Mouse (Mus musculus): ENCODE measurements around the gene Pdpk1. TPM values are rescaled to one million over a fixed set of nuclear protein-coding genes. Genes with fewer than 3 reads are reported as not detected.

The Pdpk1 gene
- polyA plus RNA-seq, 1 experiment from 2014 or later, result 38.6 TPM

DNA sequence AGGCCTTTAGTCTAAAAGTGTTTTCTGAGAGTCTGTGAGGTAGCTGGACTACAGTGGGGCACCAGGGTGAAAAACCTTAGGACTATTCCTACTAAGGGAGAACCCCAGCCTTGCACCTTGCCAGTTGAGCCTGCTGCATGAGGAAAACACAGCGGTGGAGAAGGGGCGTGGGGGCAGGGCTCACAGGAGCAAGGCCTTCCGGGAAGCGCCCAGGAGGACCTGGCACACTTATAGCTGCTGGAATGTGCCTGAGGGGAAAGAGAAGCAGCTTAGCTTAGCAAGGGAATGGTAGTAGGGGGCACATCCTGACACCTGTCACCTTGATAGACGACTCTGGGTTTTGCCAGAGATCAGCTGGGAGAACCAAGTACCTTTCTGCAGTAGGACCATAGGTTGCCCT lies 10.7 kb upstream of the Pdpk1 start:
- no peak overlapping the region for H3K27ac ChIP-seq
- peaks cover 34% of the 10 kb centered on the region for H3K36me3 ChIP-seq
- ATAC-seq (ENCODE audit: insufficient number of reproducible peaks, low FRiP score, low TSS enrichment, low read depth), result no peak
- peaks cover 24% of the 10 kb centered on the region for H3K4me1 ChIP-seq
- 70% methylated on average over 5 of the region's 5 CpGs for WGBS
- no peak overlapping the region for H3K4me3 ChIP-seq
- no peaks in the 10 kb centered on the region for H3K9me3 ChIP-seq
- H3K27me3 ChIP-seq, result no peaks in the 10 kb centered on the region
- no peak overlapping the region for H3K4me2 ChIP-seq
- no peak overlapping the region for H3K9ac ChIP-seq

DNA sequence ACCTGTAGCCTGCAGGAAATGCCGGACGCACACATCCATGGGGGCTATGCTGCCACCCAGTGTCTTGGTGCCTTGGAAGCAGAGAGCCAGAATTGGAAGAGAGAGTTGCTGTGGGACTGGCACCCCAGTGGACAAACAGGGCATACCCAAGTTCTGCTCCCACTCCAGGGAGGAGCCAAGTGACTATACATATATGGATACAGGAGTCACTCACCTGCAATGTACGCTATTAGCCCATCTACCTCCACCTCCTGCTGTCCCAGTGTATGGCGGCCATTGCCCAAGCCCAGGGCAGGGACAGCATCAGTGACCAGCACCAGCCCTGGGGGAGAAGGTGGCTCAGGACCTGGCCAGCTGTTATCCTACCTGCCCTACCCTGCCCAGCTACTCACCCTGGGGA lies 6.8 kb upstream of the Pdpk1 start:
- no peak for ATAC-seq (ENCODE audit: insufficient number of reproducible peaks, low FRiP score, low TSS enrichment, low read depth)
- no peaks in the 10 kb centered on the region for H3K9me3 ChIP-seq
- no peaks in the 10 kb centered on the region for H3K27me3 ChIP-seq
- H3K36me3 ChIP-seq, result peaks cover 25% of the 10 kb centered on the region
- H3K9ac ChIP-seq, result no peak overlapping the region
- no peak overlapping the region for H3K4me2 ChIP-seq
- H3K4me1 ChIP-seq, result peaks cover 5% of the 10 kb centered on the region
- WGBS, result 94% methylated on average over 4 of the region's 4 CpGs
- H3K4me3 ChIP-seq, result no peak overlapping the region
- no peak overlapping the region for H3K27ac ChIP-seq

DNA sequence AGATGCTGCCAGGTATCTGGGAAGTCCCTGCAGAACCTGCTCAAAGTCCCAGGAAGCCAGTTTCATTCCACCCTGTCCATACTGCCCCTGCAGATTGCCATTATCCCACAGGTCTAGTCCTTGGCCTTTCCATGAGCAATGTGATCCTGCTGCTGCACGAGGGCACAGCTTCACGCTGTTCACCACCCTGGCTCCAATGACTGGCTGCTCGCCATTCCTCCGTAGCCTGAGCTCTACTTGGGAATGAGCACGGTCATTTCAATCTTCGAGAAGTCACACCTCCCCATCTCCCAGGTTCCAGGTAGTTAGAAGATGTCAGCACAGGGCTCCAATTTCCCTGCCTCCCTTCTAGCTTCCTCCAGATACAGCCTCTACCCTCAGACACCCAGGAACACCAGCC lies 6.4 kb upstream of the Pdpk1 start:
- H3K4me2 ChIP-seq, result no peak overlapping the region
- H3K27me3 ChIP-seq, result no peaks in the 10 kb centered on the region
- H3K27ac ChIP-seq, result no peak overlapping the region
- H3K36me3 ChIP-seq, result peaks cover 25% of the 10 kb centered on the region
- WGBS, result 96% methylated on average over 6 of the region's 6 CpGs
- H3K4me3 ChIP-seq, result no peak overlapping the region
- ATAC-seq (ENCODE audit: insufficient number of reproducible peaks, low FRiP score, low TSS enrichment, low read depth), result no peak
- H3K4me1 ChIP-seq, result peaks cover 6% of the 10 kb centered on the region
- no peaks in the 10 kb centered on the region for H3K9me3 ChIP-seq
- H3K9ac ChIP-seq, result no peak overlapping the region

GRCm38 (mm10) chr17:24156394-24156793 lies 5.7 kb upstream of the Pdpk1 start:
- no peak for ATAC-seq (ENCODE audit: insufficient number of reproducible peaks, low FRiP score, low TSS enrichment, low read depth)
- no peak overlapping the region for H3K27ac ChIP-seq
- no peaks in the 10 kb centered on the region for H3K9me3 ChIP-seq
- H3K4me2 ChIP-seq, result no peak overlapping the region
- 82% methylated on average over 3 of the region's 3 CpGs for WGBS
- no peak overlapping the region for H3K4me3 ChIP-seq
- peaks cover 12% of the 10 kb centered on the region for H3K4me1 ChIP-seq
- H3K36me3 ChIP-seq, result peaks cover 25% of the 10 kb centered on the region
- no peak overlapping the region for H3K9ac ChIP-seq
- H3K27me3 ChIP-seq, result no peaks in the 10 kb centered on the region

DNA sequence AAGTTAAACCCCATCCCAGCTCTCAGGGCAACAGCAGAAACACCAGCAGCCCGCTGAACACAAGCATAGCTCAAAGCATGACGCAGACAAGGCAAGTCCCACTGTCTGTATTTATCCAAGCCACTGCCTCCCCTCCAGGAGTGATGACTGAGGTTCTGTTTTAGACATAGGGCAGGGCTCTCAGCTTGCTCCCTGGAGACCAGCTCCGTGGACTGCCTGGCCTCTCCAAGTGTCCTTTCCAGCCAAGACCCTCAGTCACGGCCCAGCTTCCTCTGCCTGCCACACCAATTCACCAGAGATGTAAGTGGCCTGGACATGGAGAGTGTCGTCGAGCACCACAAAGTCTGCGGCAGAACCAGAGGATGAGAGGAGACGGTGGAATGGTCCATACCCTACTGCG lies 5.0 kb upstream of the Pdpk1 start:
- Histone ChIP-seq H3K36me3 (peaks cover 25% of the 10 kb centered on the region), H3K9me3 (no peaks in the 10 kb centered on the region), H3K27me3 (no peaks in the 10 kb centered on the region), H3K4me3 (no peak overlapping the region), H3K27ac (no peak overlapping the region), H3K9ac (no peak overlapping the region), H3K4me1 (peaks cover 16% of the 10 kb centered on the region), H3K4me2 (no peak overlapping the region)
- ATAC-seq (ENCODE audit: insufficient number of reproducible peaks, low FRiP score, low TSS enrichment, low read depth), result no peak
- WGBS, result 91% methylated on average over 9 of the region's 9 CpGs

DNA sequence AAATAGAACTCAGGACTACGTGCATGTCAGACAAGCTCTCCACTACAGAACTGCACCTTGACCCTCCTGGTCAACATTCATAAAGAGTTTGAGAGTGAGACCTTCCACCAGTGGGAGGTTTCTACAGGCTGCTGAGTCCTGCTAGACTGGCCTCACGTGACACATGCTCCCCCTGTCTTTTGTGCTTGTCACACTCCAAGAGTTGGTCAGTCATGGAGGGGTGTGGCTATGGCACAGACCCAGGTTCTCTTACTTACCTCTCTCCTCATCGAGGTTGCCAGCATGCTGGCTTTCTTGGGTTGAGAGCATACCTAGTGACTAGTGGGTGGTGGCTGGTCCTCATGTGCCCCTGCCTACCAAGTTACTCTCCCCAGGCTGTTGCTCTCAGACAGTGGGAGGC lies 3.7 kb upstream of the Pdpk1 start:
- H3K4me3 ChIP-seq, result no peak overlapping the region
- 70% methylated on average over 3 of the region's 3 CpGs for WGBS
- no peaks in the 10 kb centered on the region for H3K9me3 ChIP-seq
- H3K9ac ChIP-seq, result no peak overlapping the region; the same call in 1 of the 2 replicates
- H3K4me2 ChIP-seq, result no peak overlapping the region
- H3K27ac ChIP-seq, result no peak overlapping the region
- ATAC-seq (ENCODE audit: insufficient number of reproducible peaks, low FRiP score, low TSS enrichment, low read depth), result no peak
- H3K4me1 ChIP-seq, result peaks cover 16% of the 10 kb centered on the region
- H3K36me3 ChIP-seq, result peaks cover 21% of the 10 kb centered on the region
- H3K27me3 ChIP-seq, result no peaks in the 10 kb centered on the region

- Histone ChIP-seq H3K27ac (no peak overlapping the region), H3K4me2 (peak overlapping the region; percentile 85), H3K9me3 (no peaks in the 10 kb centered on the region), H3K9ac (no peak overlapping the region), H3K4me1 (peaks cover 16% of the 10 kb centered on the region), H3K4me3 (peak overlapping the region; percentile 40), H3K36me3 (peaks cover 10% of the 10 kb centered on the region), H3K27me3 (no peaks in the 10 kb centered on the region)
- peak; percentile 75 for ATAC-seq (ENCODE audit: insufficient number of reproducible peaks, low FRiP score, low TSS enrichment, low read depth)
- under 1% methylated on average over 26 of the region's 26 CpGs for WGBS
Measured at GRCm38 (mm10) chr17:24151890-24152563, 1.3 kb upstream of the Pdpk1 start.

DNA sequence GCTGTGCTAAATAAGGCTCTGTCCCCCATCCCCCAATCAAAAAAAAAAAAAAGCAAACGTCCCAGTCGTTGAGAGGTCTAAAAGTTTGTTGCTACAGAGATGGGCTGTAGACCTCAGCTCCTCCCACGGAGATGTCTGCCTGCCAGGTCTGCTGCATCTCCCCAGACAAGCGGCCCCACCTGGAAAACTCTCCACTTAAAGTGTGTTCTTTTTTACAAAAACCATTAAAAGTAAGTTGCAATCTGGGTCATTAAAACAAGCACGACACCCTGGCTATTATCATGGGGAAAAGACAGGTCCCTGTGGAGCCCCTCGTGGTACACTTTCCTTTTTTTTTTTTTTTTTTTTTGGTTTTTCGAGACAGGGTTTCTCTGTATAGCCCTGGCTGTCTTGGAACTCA lies 658 bp upstream of the Pdpk1 start:
- Histone ChIP-seq H3K9ac (no peak overlapping the region), H3K4me1 (peaks cover 16% of the 10 kb centered on the region), H3K4me2 (peak overlapping the region; percentile 85), H3K27me3 (no peaks in the 10 kb centered on the region), H3K9me3 (no peaks in the 10 kb centered on the region), H3K27ac (no peak overlapping the region), H3K36me3 (peaks cover 4% of the 10 kb centered on the region; the same call in 1 of the 2 replicates), H3K4me3 (peak overlapping the region; percentile 40)
- 9% methylated on average over 7 of the region's 7 CpGs for WGBS
- ATAC-seq (ENCODE audit: insufficient number of reproducible peaks, low FRiP score, low TSS enrichment, low read depth), result no peak

DNA sequence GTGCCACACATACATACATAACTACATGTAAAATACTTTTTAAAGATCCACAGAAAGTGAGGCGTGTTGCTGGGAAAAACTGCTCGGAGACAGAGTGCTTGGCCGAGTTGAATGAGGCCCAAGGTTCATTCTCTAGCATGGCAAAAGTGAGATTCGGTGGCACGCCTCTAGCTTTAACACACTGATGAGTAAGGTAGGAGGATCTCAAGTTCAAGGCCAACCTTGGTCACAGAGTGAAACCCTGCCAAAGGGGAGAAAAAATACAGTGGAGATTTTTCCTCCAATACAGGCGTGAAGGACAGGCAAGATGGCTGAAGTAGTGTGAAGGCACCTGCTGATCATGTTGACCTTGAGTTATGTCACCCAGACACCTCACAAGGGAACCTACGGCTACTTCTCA lies 1.3 kb downstream of the Pdpk1 start:
- peaks cover 16% of the 10 kb centered on the region for H3K4me1 ChIP-seq
- no peak overlapping the region for H3K4me2 ChIP-seq
- no peak for ATAC-seq (ENCODE audit: insufficient number of reproducible peaks, low FRiP score, low TSS enrichment, low read depth)
- H3K9ac ChIP-seq, result no peak overlapping the region
- H3K27ac ChIP-seq, result no peak overlapping the region
- no peaks in the 10 kb centered on the region for H3K27me3 ChIP-seq
- WGBS, result 87% methylated on average over 7 of the region's 7 CpGs
- H3K9me3 ChIP-seq, result no peaks in the 10 kb centered on the region
- H3K4me3 ChIP-seq, result no peak overlapping the region
- no peaks in the 10 kb centered on the region for H3K36me3 ChIP-seq

GRCm38 (mm10) chr17:24142897-24143296 lies 7.8 kb downstream of the Pdpk1 start:
- 36% methylated on average over 2 of the region's 2 CpGs for WGBS
- H3K9ac ChIP-seq, result no peak overlapping the region
- no peaks in the 10 kb centered on the region for H3K9me3 ChIP-seq
- H3K4me2 ChIP-seq, result no peak overlapping the region
- H3K4me1 ChIP-seq, result peaks cover 19% of the 10 kb centered on the region
- H3K27ac ChIP-seq, result no peak overlapping the region
- no peak overlapping the region for H3K4me3 ChIP-seq
- no peaks in the 10 kb centered on the region for H3K27me3 ChIP-seq
- no peak for ATAC-seq (ENCODE audit: insufficient number of reproducible peaks, low FRiP score, low TSS enrichment, low read depth)
- no peaks in the 10 kb centered on the region for H3K36me3 ChIP-seq

GRCm38 (mm10) chr17:24141425-24141920 lies 9.3 kb downstream of the Pdpk1 start:
- Histone ChIP-seq H3K27ac (peak overlapping the region; percentile 90), H3K9me3 (no peaks in the 10 kb centered on the region), H3K9ac (peak overlapping the region; percentile 94), H3K4me2 (peak overlapping the region; percentile 77), H3K4me1 (peaks cover 26% of the 10 kb centered on the region), H3K4me3 (peak overlapping the region; percentile 99), H3K36me3 (no peaks in the 10 kb centered on the region), H3K27me3 (no peaks in the 10 kb centered on the region)
- WGBS, result under 1% methylated on average over 57 of the region's 57 CpGs
- peak; percentile 98 for ATAC-seq (ENCODE audit: insufficient number of reproducible peaks, low FRiP score, low TSS enrichment, low read depth)

- peak; percentile 17 for ATAC-seq (ENCODE audit: insufficient number of reproducible peaks, low FRiP score, low TSS enrichment, low read depth)
- 2% methylated on average over 40 of the region's 43 CpGs for WGBS
Measured at GRCm38 (mm10) chr17:24140845-24141424, 9.8 kb downstream of the Pdpk1 start.

More at GRCm38 (mm10) chr17:24140845-24141424, 9.8 kb downstream of the Pdpk1 start:
- Histone ChIP-seq H3K4me1 (peaks cover 26% of the 10 kb centered on the region), H3K27me3 (no peaks in the 10 kb centered on the region), H3K9me3 (no peaks in the 10 kb centered on the region), H3K4me3 (peak overlapping the region; percentile 99), H3K27ac (peak overlapping the region; percentile 90), H3K9ac (peak overlapping the region; percentile 94), H3K4me2 (peak overlapping the region; percentile 77), H3K36me3 (no peaks in the 10 kb centered on the region)

All from limb, embryonic 15.5 days (tissue).